Mouse (Mus musculus) midbrain, embryonic 15.5 days (tissue): Measurements from ENCODE around the gene Abtb2. TPM values are rescaled to one million over a fixed set of nuclear protein-coding genes. Genes with fewer than 3 reads are reported as not detected.
A peak's percentile ranks its signal among the peaks of the same experiment; 100 is the strongest.

ENCODE experiments used
- ATAC-seq: fragments of 200-750 bp; cut with Nextera tagmentation; replicated peaks from 2 replicates; pipeline ENCODE4 v1.8.0; 2017; ENCODE audit warnings: moderate TSS enrichment
- H3K27ac ChIP-seq: fragments of 300-500 bp; sonication (generic); 2 replicates; pipeline ENCODE4 v1.5.1; 2015; ENCODE audit warnings: mild to moderate bottlenecking, inconsistent platforms
- H3K27me3 ChIP-seq: fragments of 300-500 bp; sonication (generic); replicated peaks from 2 replicates; pipeline ENCODE4 v1.6.1; 2015; ENCODE audit warnings: inconsistent platforms
- H3K36me3 ChIP-seq: fragments of 300-500 bp; sonication (generic); replicated peaks from 2 replicates; pipeline ENCODE4 v1.6.1; 2015; ENCODE audit warnings: inconsistent platforms
- H3K4me1 ChIP-seq: fragments of 300-500 bp; sonication (generic); 2 replicates; pipeline ENCODE4 v1.6.1; 2015; ENCODE audit warnings: inconsistent platforms
- H3K4me2 ChIP-seq: fragments of 300-500 bp; sonication (generic); 2 replicates; pipeline ENCODE4 v1.6.1; 2015; ENCODE audit warnings: inconsistent platforms, mild to moderate bottlenecking, moderate library complexity
- H3K4me3 ChIP-seq: fragments of 300-500 bp; sonication (generic); 2 replicates; pipeline ENCODE4 v1.5.1; 2015; ENCODE audit warnings: mild to moderate bottlenecking, inconsistent platforms
- H3K9ac ChIP-seq: fragments of 300-500 bp; sonication (generic); 2 replicates; pipeline ENCODE4 v1.6.1; 2015; ENCODE audit warnings: mild to moderate bottlenecking, inconsistent platforms
- H3K9me3 ChIP-seq: fragments of 300-500 bp; sonication (generic); 2 replicates; pipeline ENCODE4 v1.6.1; 2016; ENCODE audit warnings: inconsistent platforms
- WGBS: fragments of 180-500 bp; shearing (Covaris S2); methylation state at CpG from one replicate; pipeline ENCODE4 v1.1.7; 2015; ENCODE audit warnings: mixed read lengths; 5-methylcytosine and 5-hydroxymethylcytosine counted together
- polyA plus RNA-seq: library from polyadenylated mRNA; unstranded; fragments of >200 nt; fragmentation: Nextera tagmentation; extraction: Ambion mirVana; gene quantifications from 2 replicates; pipeline ENCODE4 v1.2.1, GENCODE M21; 2015

Abtb2 gene
- polyA plus RNA-seq, 1 experiment from 2014 or later: 10.3 TPM

GRCm38 (mm10) chr2:103588776-103589175, 22.7 kb downstream of the Abtb2 start:
- WGBS: 70% methylated on average over 5 of the region's 5 CpGs
- Histone ChIP-seq H3K27me3 (no peaks in the 10 kb centered on the region), H3K4me3 (no peak overlapping the region), H3K4me2 (no peak overlapping the region), H3K4me1 (peaks cover 14% of the 10 kb centered on the region), H3K9ac (no peak overlapping the region), H3K27ac (no peak overlapping the region), H3K9me3 (no peaks in the 10 kb centered on the region), H3K36me3 (no peaks in the 10 kb centered on the region)
- no peak for ATAC-seq

- ATAC-seq: no peak
- H3K36me3 ChIP-seq: no peaks in the 10 kb centered on the region
- 86% methylated on average over 4 of the region's 4 CpGs for WGBS
- H3K4me1 ChIP-seq: peaks cover 14% of the 10 kb centered on the region
- no peaks in the 10 kb centered on the region for H3K27me3 ChIP-seq
- H3K4me2 ChIP-seq: no peak overlapping the region
- H3K4me3 ChIP-seq: no peak overlapping the region
- H3K9ac ChIP-seq: no peak overlapping the region
- H3K9me3 ChIP-seq: no peaks in the 10 kb centered on the region
- H3K27ac ChIP-seq: no peak overlapping the region
Measured at GRCm38 (mm10) chr2:103589400-103589799, 23.3 kb downstream of the Abtb2 start.

- no peak overlapping the region for H3K4me3 ChIP-seq
- H3K27me3 ChIP-seq: no peaks in the 10 kb centered on the region
- peaks cover 21% of the 10 kb centered on the region for H3K4me1 ChIP-seq
- WGBS: 94% methylated on average over 7 of the region's 7 CpGs
- no peak overlapping the region for H3K4me2 ChIP-seq
- H3K9me3 ChIP-seq: no peaks in the 10 kb centered on the region
- no peak overlapping the region for H3K9ac ChIP-seq
- no peaks in the 10 kb centered on the region for H3K36me3 ChIP-seq
- ATAC-seq: no peak
- H3K27ac ChIP-seq: no peak overlapping the region
Measured at GRCm38 (mm10) chr2:103590645-103591044, 24.5 kb downstream of the Abtb2 start.

- H3K4me2 ChIP-seq: 0 out of 2 replicates have a peak overlapping the region, but pooled peaks have one; percentile 3
- H3K4me3 ChIP-seq: no peak overlapping the region
- 38% methylated on average over 9 of the region's 9 CpGs for WGBS
- no peaks in the 10 kb centered on the region for H3K36me3 ChIP-seq
- peaks cover 21% of the 10 kb centered on the region for H3K4me1 ChIP-seq
- ATAC-seq: peak; percentile 64
- H3K27ac ChIP-seq: peak overlapping the region; percentile 72
- no peaks in the 10 kb centered on the region for H3K9me3 ChIP-seq
- H3K27me3 ChIP-seq: no peaks in the 10 kb centered on the region
- no peak overlapping the region for H3K9ac ChIP-seq
Measured at GRCm38 (mm10) chr2:103591742-103592590, 25.9 kb downstream of the Abtb2 start.

- no peaks in the 10 kb centered on the region for H3K27me3 ChIP-seq
- H3K9me3 ChIP-seq: no peaks in the 10 kb centered on the region
- H3K27ac ChIP-seq: peak overlapping the region; percentile 72
- no peaks in the 10 kb centered on the region for H3K36me3 ChIP-seq
- no peak overlapping the region for H3K4me2 ChIP-seq
- peak; percentile 41; the same call in 1 of the 2 replicates for ATAC-seq
- H3K4me1 ChIP-seq: peaks cover 21% of the 10 kb centered on the region
- no peak overlapping the region for H3K9ac ChIP-seq
- no peak overlapping the region for H3K4me3 ChIP-seq
- 68% methylated on average over 3 of the region's 3 CpGs for WGBS
Measured at GRCm38 (mm10) chr2:103592591-103592929, 26.4 kb downstream of the Abtb2 start.

GRCm38 (mm10) chr2:103594592-103595011, 28.5 kb downstream of the Abtb2 start:
- H3K27me3 ChIP-seq: no peaks in the 10 kb centered on the region
- no peak overlapping the region for H3K4me3 ChIP-seq
- H3K4me2 ChIP-seq: no peak overlapping the region
- no peak overlapping the region for H3K27ac ChIP-seq
- no peak overlapping the region for H3K9ac ChIP-seq
- no peaks in the 10 kb centered on the region for H3K9me3 ChIP-seq
- H3K36me3 ChIP-seq: no peaks in the 10 kb centered on the region
- 42% methylated on average over 6 of the region's 6 CpGs for WGBS
- peaks cover 22% of the 10 kb centered on the region for H3K4me1 ChIP-seq
- no peak for ATAC-seq

GRCm38 (mm10) chr2:103595028-103595651, 29.0 kb downstream of the Abtb2 start:
- Histone ChIP-seq H3K9me3 (no peaks in the 10 kb centered on the region), H3K4me2 (no peak overlapping the region), H3K27me3 (no peaks in the 10 kb centered on the region), H3K9ac (no peak overlapping the region), H3K27ac (no peak overlapping the region), H3K36me3 (no peaks in the 10 kb centered on the region), H3K4me1 (peaks cover 27% of the 10 kb centered on the region), H3K4me3 (no peak overlapping the region)
- WGBS: 60% methylated on average over 5 of the region's 5 CpGs
- ATAC-seq: no peak

- no peaks in the 10 kb centered on the region for H3K9me3 ChIP-seq
- ATAC-seq: no peak
- H3K9ac ChIP-seq: no peak overlapping the region
Measured at GRCm38 (mm10) chr2:103599296-103599695, 33.2 kb downstream of the Abtb2 start.

GRCm38 (mm10) chr2:103600165-103600891, 34.2 kb downstream of the Abtb2 start:
- H3K4me2 ChIP-seq: peak overlapping the region; percentile 13; the same call in 1 of the 2 replicates
- H3K4me3 ChIP-seq: no peak overlapping the region
- H3K27me3 ChIP-seq: no peaks in the 10 kb centered on the region
- WGBS: 18% methylated on average over 8 of the region's 8 CpGs
- peak; percentile 83 for ATAC-seq
- H3K9ac ChIP-seq: no peak overlapping the region
- H3K27ac ChIP-seq: peak overlapping the region; percentile 63
- H3K36me3 ChIP-seq: no peaks in the 10 kb centered on the region
- H3K4me1 ChIP-seq: peaks cover 18% of the 10 kb centered on the region
- no peaks in the 10 kb centered on the region for H3K9me3 ChIP-seq

More at GRCm38 (mm10) chr2:103599296-103599695, 33.2 kb downstream of the Abtb2 start:
- WGBS: 90% methylated on average over 1 of the region's 1 CpGs
- Histone ChIP-seq H3K36me3 (no peaks in the 10 kb centered on the region), H3K27ac (0 out of 2 replicates have a peak overlapping the region, but pooled peaks have one; percentile 63), H3K27me3 (no peaks in the 10 kb centered on the region), H3K4me1 (peaks cover 24% of the 10 kb centered on the region), H3K4me2 (no peak overlapping the region), H3K4me3 (no peak overlapping the region)

- H3K9me3 ChIP-seq: no peaks in the 10 kb centered on the region
- H3K9ac ChIP-seq: no peak overlapping the region
- no peak overlapping the region for H3K4me2 ChIP-seq
- WGBS: 83% methylated on average over 1 of the region's 1 CpGs
- no peaks in the 10 kb centered on the region for H3K36me3 ChIP-seq
- no peak for ATAC-seq
- H3K27me3 ChIP-seq: no peaks in the 10 kb centered on the region
- no peak overlapping the region for H3K27ac ChIP-seq
- no peak overlapping the region for H3K4me3 ChIP-seq
- peaks cover 18% of the 10 kb centered on the region for H3K4me1 ChIP-seq
Measured at GRCm38 (mm10) chr2:103601126-103601525, 35.0 kb downstream of the Abtb2 start.

GRCm38 (mm10) chr2:103601531-103601930, 35.4 kb downstream of the Abtb2 start:
- no peak overlapping the region for H3K9ac ChIP-seq
- H3K4me3 ChIP-seq: no peak overlapping the region
- no peak overlapping the region for H3K4me2 ChIP-seq
- WGBS: 79% methylated on average over 1 of the region's 1 CpGs
- no peaks in the 10 kb centered on the region for H3K9me3 ChIP-seq
- H3K4me1 ChIP-seq: peaks cover 18% of the 10 kb centered on the region
- no peaks in the 10 kb centered on the region for H3K27me3 ChIP-seq
- H3K36me3 ChIP-seq: no peaks in the 10 kb centered on the region
- no peak overlapping the region for H3K27ac ChIP-seq
- no peak for ATAC-seq

GRCm38 (mm10) chr2:103603209-103603608, 37.1 kb downstream of the Abtb2 start:
- 85% methylated on average over 3 of the region's 3 CpGs for WGBS
- no peak overlapping the region for H3K27ac ChIP-seq
- no peak for ATAC-seq
- H3K4me2 ChIP-seq: no peak overlapping the region
- H3K4me3 ChIP-seq: no peak overlapping the region
- peaks cover 18% of the 10 kb centered on the region for H3K4me1 ChIP-seq
- H3K36me3 ChIP-seq: no peaks in the 10 kb centered on the region
- H3K9ac ChIP-seq: no peak overlapping the region
- H3K27me3 ChIP-seq: no peaks in the 10 kb centered on the region
- H3K9me3 ChIP-seq: no peaks in the 10 kb centered on the region
